Mouse (Mus musculus) spleen, postnatal 4 days (tissue): ENCODE data around the gene Chst8.

ENCODE experiments used
- DNase-seq, 2 experiments: peaks; one replicate each; pipeline ENCODE4 v3.0.0; 2022; ENCODE audit warnings: low spot score in 2 of 2

The Chst8 gene

DNA sequence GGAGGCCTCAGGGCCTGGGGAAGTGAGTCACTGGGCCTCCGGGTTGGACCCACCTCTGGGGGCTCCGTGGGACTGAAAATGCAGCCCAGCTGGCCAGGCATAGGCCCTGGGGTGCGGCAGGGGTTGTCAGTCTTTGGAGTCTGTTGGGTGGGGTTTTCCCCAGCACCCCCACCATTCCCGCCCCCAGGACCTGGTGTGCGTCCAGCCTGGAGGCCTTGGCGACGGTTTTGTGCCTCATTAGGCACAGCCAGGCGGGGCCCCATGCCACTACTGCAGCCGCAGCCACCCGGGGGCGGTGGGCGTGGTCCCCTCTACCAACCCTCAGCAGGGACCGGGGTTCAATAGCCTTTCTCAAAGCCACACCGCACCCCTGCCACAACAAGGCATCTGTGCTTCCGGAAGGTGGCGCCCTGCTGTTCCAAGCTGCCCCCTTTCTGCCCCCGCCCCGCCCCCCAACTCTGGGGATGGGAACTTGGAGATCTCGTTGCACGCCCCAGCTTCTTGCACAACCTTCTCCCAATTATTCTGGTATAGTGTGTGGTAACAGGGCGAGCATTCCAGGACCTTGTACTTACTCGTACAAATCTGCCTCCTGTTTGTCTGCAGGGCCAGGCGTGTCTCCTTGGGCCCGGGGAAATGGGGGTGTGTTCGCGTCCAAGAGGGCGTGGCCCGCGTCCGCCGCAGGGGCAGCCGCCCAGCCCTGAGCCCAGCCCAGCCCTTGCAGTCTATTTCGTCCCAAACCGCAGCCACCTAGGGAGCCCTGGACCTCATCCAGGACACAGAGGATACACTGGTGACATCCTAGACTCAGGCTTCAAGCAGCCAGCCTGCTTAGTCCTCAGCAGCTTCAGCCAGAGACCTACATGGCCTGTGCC, 182.1 kb downstream of the Chst8 start:
- DNase-seq: peak; percentile 54 to 70

DNA sequence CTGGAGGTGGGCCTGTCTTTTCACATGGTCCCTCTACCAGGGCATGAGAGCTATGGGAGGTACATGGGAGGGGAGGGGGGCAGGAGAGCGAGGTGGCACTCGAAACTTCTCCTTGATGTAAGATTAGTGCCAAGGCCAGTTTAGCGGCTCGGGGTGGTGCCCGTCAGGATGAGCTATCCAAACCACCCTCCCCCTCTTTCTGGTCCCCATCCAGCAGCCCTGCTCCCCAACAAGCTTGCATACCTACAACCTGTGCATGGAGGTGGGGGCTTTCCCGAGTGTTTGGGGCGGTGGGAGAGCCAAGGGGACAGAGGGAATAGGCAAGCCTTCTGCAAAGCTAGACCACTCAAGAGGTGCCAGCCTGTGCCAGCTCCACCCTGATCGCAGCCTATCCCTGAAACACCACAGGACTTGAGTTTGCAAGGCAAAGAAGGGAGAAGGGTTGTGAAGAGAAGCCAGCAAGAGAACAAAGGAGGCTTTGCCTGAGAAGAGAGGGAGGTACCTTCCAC, 182.8 kb downstream of the Chst8 start:
- DNase-seq: no peak
